Mouse (Mus musculus): ENCODE results near the gene Rtl8c. TPM values are rescaled to one million over a fixed set of nuclear protein-coding genes. Genes with fewer than 3 reads are reported as not detected.

Rtl8c gene
- polyA plus RNA-seq, 1 experiment from 2014 or later, result 60.1 TPM

Other genes with a start within 250 kb of the Rtl8c start
- 62.2 and 63.4 TPM in 2 replicates for gene Mospd1, start 237.5 kb upstream of the Rtl8c start, polyA plus RNA-seq (2014; fragmentation: Nextera tagmentation; extraction: Ambion mirVana)
- gene Etd, start 173.1 kb upstream of the Rtl8c start, polyA plus RNA-seq (2014; fragmentation: Nextera tagmentation; extraction: Ambion mirVana), result not detected in 2 replicates
- gene Gm14597, start 947 bp downstream of the Rtl8c start, polyA plus RNA-seq (2014; fragmentation: Nextera tagmentation; extraction: Ambion mirVana), result not detected in 2 replicates
- 108 and 116 TPM in 2 replicates for gene Rtl8a, start 35.6 kb downstream of the Rtl8c start, polyA plus RNA-seq (2014; fragmentation: Nextera tagmentation; extraction: Ambion mirVana)
- 86.3 and 95.1 TPM in 2 replicates for gene Rtl8b, start 62.4 kb downstream of the Rtl8c start, polyA plus RNA-seq (2014; fragmentation: Nextera tagmentation; extraction: Ambion mirVana)
- gene 4930502E18Rik, start 116.8 kb downstream of the Rtl8c start, polyA plus RNA-seq (2014; fragmentation: Nextera tagmentation; extraction: Ambion mirVana), result 0.37 and 0.50 TPM in 2 replicates
- not detected in 2 replicates for gene 1700013H16Rik, start 149.8 kb downstream of the Rtl8c start, polyA plus RNA-seq (2014; fragmentation: Nextera tagmentation; extraction: Ambion mirVana)
- not detected in 2 replicates for gene Zfp36l3, start 168.4 kb downstream of the Rtl8c start, polyA plus RNA-seq (2014; fragmentation: Nextera tagmentation; extraction: Ambion mirVana)
- 0.85 and 0.90 TPM in 2 replicates for gene Xlr, start 189.7 kb downstream of the Rtl8c start, polyA plus RNA-seq (2014; fragmentation: Nextera tagmentation; extraction: Ambion mirVana)